Mouse (Mus musculus): ENCODE measurements around the gene Zbed5. TPM values are rescaled to one million over a fixed set of nuclear protein-coding genes. Genes with fewer than 3 reads are reported as not detected.
A peak's percentile ranks its signal among the peaks of the same experiment; 100 is the strongest.

Zbed5 gene
- total RNA-seq (2012; rRNA removed), result 15.7 and 16.6 TPM in 2 replicates

DNA sequence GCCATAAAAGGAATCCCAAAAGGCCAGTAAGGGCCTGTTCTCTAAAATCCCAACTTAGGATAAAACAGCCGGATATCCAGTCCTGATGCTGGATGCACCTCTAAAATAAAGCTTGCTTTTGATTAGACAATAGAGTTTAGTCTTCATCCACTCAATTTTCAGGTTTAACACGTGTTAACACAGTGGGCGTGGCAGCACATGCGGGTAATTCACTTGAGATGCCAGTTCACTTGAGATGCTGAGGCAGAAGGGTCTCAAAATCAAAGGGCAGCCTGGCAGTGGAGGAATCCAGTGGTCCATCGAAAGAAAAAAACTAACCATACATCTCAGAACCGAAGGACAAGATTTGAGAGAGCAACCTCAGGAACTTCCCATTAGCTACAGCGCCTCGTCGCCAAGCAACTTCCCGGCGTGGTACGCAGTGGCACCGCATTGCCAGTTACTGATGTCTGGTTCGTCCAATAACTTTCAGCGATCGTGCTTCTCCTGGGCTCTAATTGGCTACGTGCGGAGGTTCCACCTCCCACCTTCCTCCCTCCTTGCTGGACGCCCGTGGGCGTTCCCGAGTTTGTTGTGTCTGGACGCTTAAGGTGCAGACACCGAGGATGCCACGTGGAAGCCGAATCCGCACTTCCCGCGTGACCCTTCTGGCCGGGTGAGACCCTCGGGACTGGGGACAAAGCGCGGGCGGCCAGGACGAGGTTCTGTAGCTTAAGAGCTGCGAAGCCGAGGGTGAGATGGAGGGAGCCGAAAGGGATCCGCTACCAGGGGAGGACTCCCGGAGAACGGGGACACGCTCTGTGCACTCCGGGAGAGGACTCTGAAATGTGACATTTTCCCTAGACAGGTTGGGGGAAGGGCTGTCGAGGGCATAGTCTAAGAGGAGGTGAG, at the start of gene Zbed5:
Gene Zbed5, plus strand, starts transcription at position 526 of the 891 bp plus-strand sequence.
- peak; percentile 96 for DNase-seq (ENCODE audit: low read depth, low spot score)
- H3K27ac ChIP-seq (ENCODE audit: insufficient read depth, low read depth, low read length, poor library complexity, severe bottlenecking), result no peak within 1 kb of the TSS

DNA sequence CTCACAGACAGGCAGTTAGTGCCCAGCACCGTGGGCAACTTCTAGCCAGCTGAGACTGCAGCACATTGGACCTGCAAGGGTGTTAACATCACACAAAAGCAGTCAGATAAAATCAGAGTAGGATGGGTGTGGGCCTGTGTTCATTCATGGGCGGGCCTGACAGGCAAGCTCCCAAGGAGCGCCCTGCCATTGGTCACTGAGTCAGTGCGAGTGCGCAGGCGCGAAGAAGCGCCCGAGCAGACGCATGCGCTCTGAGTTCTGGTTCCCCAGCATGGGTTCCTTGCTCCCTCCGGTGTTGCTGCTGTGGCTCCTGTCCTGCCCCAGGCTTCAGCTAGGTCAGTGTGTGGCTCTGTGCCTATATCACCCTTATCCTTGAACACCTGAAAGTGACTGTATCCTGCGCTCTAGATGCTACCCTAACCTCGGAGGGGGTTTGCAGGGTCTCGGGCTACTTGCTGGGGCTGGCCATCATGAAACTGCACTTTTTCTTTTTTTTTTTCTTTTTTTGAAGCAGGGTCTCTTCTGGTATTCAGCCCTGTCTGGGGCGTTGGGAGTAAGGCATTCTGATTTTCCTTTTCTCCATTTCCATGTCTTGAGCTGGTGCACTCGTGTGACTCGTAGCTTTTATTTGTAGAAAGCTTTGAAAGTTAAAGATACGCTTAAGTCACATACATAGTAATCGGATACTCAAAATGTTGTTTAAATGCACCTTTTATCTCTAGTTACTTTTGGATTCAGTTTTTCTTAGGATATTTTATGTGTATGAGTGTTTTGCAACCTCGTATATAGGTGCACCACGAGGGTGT, 48.6 kb upstream of the Zbed5 start, which contains the start of gene Sumf2:
Gene Sumf2, plus strand, starts transcription at position 235 of the 806 bp plus-strand sequence.
- peaks cover 13% of the 10 kb centered on the region for H3K36me3 ChIP-seq (ENCODE audit: control insufficient read depth, insufficient read depth, low read length, poor library complexity, severe bottlenecking)

More for the DNA sequence above, at the start of gene Zbed5:
- Histone ChIP-seq H3K4me3 (ENCODE audit: insufficient read depth in 1 of 2, low read depth in 1 of 2, low read length in 2 of 2, poor library complexity in 1 of 2, severe bottlenecking in 1 of 2) (peak within 1 kb of the TSS; percentile 78 to 80), H3K36me3 (ENCODE audit: control insufficient read depth, insufficient read depth, low read length, poor library complexity, severe bottlenecking) (peaks cover 2% of the 10 kb centered on the region; the same call in 1 of the 2 replicates), H3K9ac (ENCODE audit: insufficient read depth, low read depth, low read length, poor library complexity, severe bottlenecking) (peak within 1 kb of the TSS; percentile 74), H3K9me3 (ENCODE audit: control insufficient read depth, insufficient read depth, low read depth, low read length) (no peaks in the 10 kb centered on the region), H3K4me1 (ENCODE audit: control insufficient read depth in 2 of 2, insufficient read depth in 2 of 2, low read length in 2 of 2, poor library complexity in 1 of 2) (peaks cover 2 to 5% of the 10 kb centered on the region in 2 experiments; a peak in 1 of 4 replicates)
- in situ Hi-C loops (cut with MboI; ENCODE audit: low sequenced_read_pairs in 2 of 2, unreplicated experiment in 2 of 2), result no loop called here
- TF ChIP-seq MAFK (IDR thresholded peaks at IDR 0.05; ENCODE audit: insufficient read depth, low read depth, low read length), result no peak
- TF ChIP-seq CHD2 (IDR thresholded peaks at IDR 0.05; ENCODE audit: low read depth, low read length), result peak; percentile 89
- no peak for TF ChIP-seq ZC3H11A (IDR thresholded peaks at IDR 0.05; ENCODE audit: borderline replicate concordance, low read depth, low read length)
- TF ChIP-seq ZNF384 (IDR thresholded peaks at IDR 0.05; ENCODE audit: low read depth, low read length), result no peak
- peak; percentile 18; the same call in 1 of the 2 replicates for TF ChIP-seq HCFC1 (IDR thresholded peaks at IDR 0.05; ENCODE audit: borderline replicate concordance, insufficient read depth, low read length)

GRCm38 (mm10) chr5:129847558-129847820, 48.0 kb upstream of the Zbed5 start:
- H3K4me1 ChIP-seq (ENCODE audit: control insufficient read depth in 2 of 2, insufficient read depth in 2 of 2, low read length in 2 of 2, poor library complexity in 1 of 2), result peaks cover 0 to 2% of the 10 kb centered on the region in 2 experiments; a peak in 2 of 4 replicates
- DNase-seq (ENCODE audit: low read depth, low spot score), result no peak
- H3K9ac ChIP-seq (ENCODE audit: insufficient read depth, low read depth, low read length, poor library complexity, severe bottlenecking), result peak overlapping the region; percentile 85
- H3K36me3 ChIP-seq (ENCODE audit: control insufficient read depth, insufficient read depth, low read length, poor library complexity, severe bottlenecking), result peaks cover 14% of the 10 kb centered on the region
- no peak for TF ChIP-seq ZNF384 (IDR thresholded peaks at IDR 0.05; ENCODE audit: low read depth, low read length)
- TF ChIP-seq ZC3H11A (IDR thresholded peaks at IDR 0.05; ENCODE audit: borderline replicate concordance, low read depth, low read length), result no peak
- no peak for TF ChIP-seq CHD2 (IDR thresholded peaks at IDR 0.05; ENCODE audit: low read depth, low read length)
- TF ChIP-seq HCFC1 (IDR thresholded peaks at IDR 0.05; ENCODE audit: borderline replicate concordance, insufficient read depth, low read length), result no peak
- TF ChIP-seq MAFK (IDR thresholded peaks at IDR 0.05; ENCODE audit: insufficient read depth, low read depth, low read length), result no peak
- H3K9me3 ChIP-seq (ENCODE audit: control insufficient read depth, insufficient read depth, low read depth, low read length), result no peaks in the 10 kb centered on the region
- in situ Hi-C loops (cut with MboI; ENCODE audit: low sequenced_read_pairs in 2 of 2, unreplicated experiment in 2 of 2), result no loop called here
- H3K4me3 ChIP-seq (ENCODE audit: insufficient read depth in 1 of 2, low read depth in 1 of 2, low read length in 2 of 2, poor library complexity in 1 of 2, severe bottlenecking in 1 of 2), result peak overlapping the region; percentile 64 to 77
- H3K27ac ChIP-seq (ENCODE audit: insufficient read depth, low read depth, low read length, poor library complexity, severe bottlenecking), result peak overlapping the region; percentile 68; the same call in 1 of the 2 replicates

More for the DNA sequence above, 48.6 kb upstream of the Zbed5 start, which contains the start of gene Sumf2:
- H3K9me3 ChIP-seq (ENCODE audit: control insufficient read depth, insufficient read depth, low read depth, low read length), result no peaks in the 10 kb centered on the region
- peak within 1 kb of the TSS; percentile 85 for H3K9ac ChIP-seq (ENCODE audit: insufficient read depth, low read depth, low read length, poor library complexity, severe bottlenecking)
- TF ChIP-seq ZC3H11A (IDR thresholded peaks at IDR 0.05; ENCODE audit: borderline replicate concordance, low read depth, low read length) (no peak), HCFC1 (IDR thresholded peaks at IDR 0.05; ENCODE audit: borderline replicate concordance, insufficient read depth, low read length) (no peak)
- peak within 1 kb of the TSS; percentile 68; the same call in 1 of the 2 replicates for H3K27ac ChIP-seq (ENCODE audit: insufficient read depth, low read depth, low read length, poor library complexity, severe bottlenecking)
- peaks cover 0 to 2% of the 10 kb centered on the region in 2 experiments; a peak in 2 of 4 replicates for H3K4me1 ChIP-seq (ENCODE audit: control insufficient read depth in 2 of 2, insufficient read depth in 2 of 2, low read length in 2 of 2, poor library complexity in 1 of 2)
- peak; percentile 95 for DNase-seq (ENCODE audit: low read depth, low spot score)
- in situ Hi-C loops (cut with MboI; ENCODE audit: low sequenced_read_pairs in 2 of 2, unreplicated experiment in 2 of 2), result no loop called here
- H3K4me3 ChIP-seq (ENCODE audit: insufficient read depth in 1 of 2, low read depth in 1 of 2, low read length in 2 of 2, poor library complexity in 1 of 2, severe bottlenecking in 1 of 2), result peak within 1 kb of the TSS; percentile 64 to 77

GRCm38 (mm10) chr5:129855163-129855562, 40.4 kb upstream of the Zbed5 start:
- no peak for DNase-seq (ENCODE audit: low read depth, low spot score)
- no peaks in the 10 kb centered on the region for H3K9me3 ChIP-seq (ENCODE audit: control insufficient read depth, insufficient read depth, low read depth, low read length)
- in situ Hi-C loops (cut with MboI; ENCODE audit: low sequenced_read_pairs in 2 of 2, unreplicated experiment in 2 of 2), result no loop called here
- H3K4me3 ChIP-seq (ENCODE audit: insufficient read depth in 1 of 2, low read depth in 1 of 2, low read length in 2 of 2, poor library complexity in 1 of 2, severe bottlenecking in 1 of 2), result no peak overlapping the region
- 0 out of 4 replicates have a peak, but pooled peaks cover 0 to 5% of the 10 kb centered on the region in 2 experiments for H3K4me1 ChIP-seq (ENCODE audit: control insufficient read depth in 2 of 2, insufficient read depth in 2 of 2, low read length in 2 of 2, poor library complexity in 1 of 2)
- peaks cover 29% of the 10 kb centered on the region for H3K36me3 ChIP-seq (ENCODE audit: control insufficient read depth, insufficient read depth, low read length, poor library complexity, severe bottlenecking)
- no peak overlapping the region for H3K9ac ChIP-seq (ENCODE audit: insufficient read depth, low read depth, low read length, poor library complexity, severe bottlenecking)
- H3K27ac ChIP-seq (ENCODE audit: insufficient read depth, low read depth, low read length, poor library complexity, severe bottlenecking), result no peak overlapping the region
- TF ChIP-seq ZC3H11A (IDR thresholded peaks at IDR 0.05; ENCODE audit: borderline replicate concordance, low read depth, low read length) (no peak), HCFC1 (IDR thresholded peaks at IDR 0.05; ENCODE audit: borderline replicate concordance, insufficient read depth, low read length) (no peak), CHD2 (IDR thresholded peaks at IDR 0.05; ENCODE audit: low read depth, low read length) (no peak), MAFK (IDR thresholded peaks at IDR 0.05; ENCODE audit: insufficient read depth, low read depth, low read length) (no peak), ZNF384 (IDR thresholded peaks at IDR 0.05; ENCODE audit: low read depth, low read length) (no peak)

All from ES-E14 (cell line).